Mouse (Mus musculus) myocyte (in vitro differentiated cells): ENCODE data around the gene Dusp14. TPM values are rescaled to one million over a fixed set of nuclear protein-coding genes. Genes with fewer than 3 reads are reported as not detected.

ENCODE experiments used
- H3K27me3 ChIP-seq: one replicate; pipeline ENCODE4 v1.6.1; 2011; ENCODE audit not compliant: control insufficient read depth, insufficient read depth, insufficient read length
- H3K36me3 ChIP-seq: one replicate; pipeline ENCODE4 v1.6.1; 2011; ENCODE audit not compliant: control insufficient read depth, insufficient read depth
- H3K4me2 ChIP-seq: one replicate; pipeline ENCODE4 v1.6.1; 2011; ENCODE audit warnings: low read depth, control low read depth
- H3K4me3 ChIP-seq: one replicate; pipeline ENCODE4 v1.5.1; 2011; ENCODE audit warnings: mild to moderate bottlenecking, control low read depth, moderate library complexity
- H3K79me2 ChIP-seq: one replicate; pipeline ENCODE4 v1.6.1; 2011; ENCODE audit not compliant: control insufficient read depth, insufficient read depth
- H3ac ChIP-seq: one replicate; pipeline ENCODE4 v1.6.1; 2011; ENCODE audit not compliant: control insufficient read depth, insufficient read length
- CEBPB ChIP-seq: IDR thresholded peaks from 2 replicates; pipeline ENCODE4 v1.6.1; 2011; ENCODE audit warnings: mild to moderate bottlenecking, moderate library complexity; ENCODE audit not compliant: poor library complexity, insufficient read depth, severe bottlenecking
- E2F4 ChIP-seq: IDR thresholded peaks from one replicate; pipeline ENCODE4 v1.6.1; 2011; ENCODE audit warnings: mild to moderate bottlenecking, control low read depth, moderate library complexity; ENCODE audit not compliant: insufficient read depth
- MAX ChIP-seq: IDR thresholded peaks from one replicate; pipeline ENCODE4 v1.6.1; 2011; ENCODE audit warnings: low read depth, mild to moderate bottlenecking, control low read depth
- MYOD1 ChIP-seq, 3 experiments: IDR thresholded peaks; one replicate each; pipeline ENCODE4 v1.6.1; 2011; ENCODE audit warnings: control low read depth in 2 of 3, low read depth in 2 of 3, mild to moderate bottlenecking in 2 of 3, moderate library complexity in 1 of 3; ENCODE audit not compliant: insufficient read length in 2 of 3, control insufficient read depth in 1 of 3
- MYOG ChIP-seq, 3 experiments: IDR thresholded peaks; one replicate each; pipeline ENCODE4 v1.6.1; 2011; ENCODE audit warnings: control low read depth in 2 of 3, low read depth in 2 of 3, mild to moderate bottlenecking in 2 of 3; ENCODE audit not compliant: insufficient read length in 2 of 3, control insufficient read depth in 1 of 3, insufficient read depth in 1 of 3
- POLR2A ChIP-seq: IDR thresholded peaks from one replicate; pipeline ENCODE4 v1.6.1; 2011; ENCODE audit warnings: low read depth, mild to moderate bottlenecking, control low read depth, moderate library complexity; ENCODE audit not compliant: insufficient read length
- POLR2AphosphoS2 ChIP-seq: IDR thresholded peaks from one replicate; pipeline ENCODE4 v1.6.1; 2011; ENCODE audit warnings: low read depth, control low read depth; ENCODE audit not compliant: insufficient read length
- REST ChIP-seq: IDR thresholded peaks from one replicate; pipeline ENCODE4 v1.6.1; 2011; ENCODE audit warnings: mild to moderate bottlenecking, control low read depth, moderate library complexity; ENCODE audit not compliant: insufficient read depth, insufficient read length
- SRF ChIP-seq: IDR thresholded peaks from one replicate; pipeline ENCODE4 v1.6.1; 2011; ENCODE audit warnings: low read depth; ENCODE audit not compliant: control insufficient read depth, insufficient read length
- TCF12 ChIP-seq: IDR thresholded peaks from one replicate; pipeline ENCODE4 v1.6.1; 2011; ENCODE audit warnings: mild to moderate bottlenecking, control low read depth; ENCODE audit not compliant: poor library complexity, insufficient read depth, severe bottlenecking
- TCF3 ChIP-seq: IDR thresholded peaks from one replicate; pipeline ENCODE4 v1.6.1; 2011; ENCODE audit warnings: low read depth, control low read depth; ENCODE audit not compliant: insufficient read length
- USF1 ChIP-seq: IDR thresholded peaks from one replicate; pipeline ENCODE4 v1.6.1; 2011; ENCODE audit warnings: low read depth, mild to moderate bottlenecking, control low read depth, moderate library complexity
- polyA plus RNA-seq: library from polyadenylated mRNA; unstranded; fragments of >200 nt; fragmentation: generic; extraction: Trizol; gene quantifications from one replicate; pipeline ENCODE4 v1.2.1, GENCODE M21; 2012; ENCODE audit warnings: missing spikeins

Gene Dusp14
- polyA plus RNA-seq, 1 experiment: 61.1 TPM

DNA sequence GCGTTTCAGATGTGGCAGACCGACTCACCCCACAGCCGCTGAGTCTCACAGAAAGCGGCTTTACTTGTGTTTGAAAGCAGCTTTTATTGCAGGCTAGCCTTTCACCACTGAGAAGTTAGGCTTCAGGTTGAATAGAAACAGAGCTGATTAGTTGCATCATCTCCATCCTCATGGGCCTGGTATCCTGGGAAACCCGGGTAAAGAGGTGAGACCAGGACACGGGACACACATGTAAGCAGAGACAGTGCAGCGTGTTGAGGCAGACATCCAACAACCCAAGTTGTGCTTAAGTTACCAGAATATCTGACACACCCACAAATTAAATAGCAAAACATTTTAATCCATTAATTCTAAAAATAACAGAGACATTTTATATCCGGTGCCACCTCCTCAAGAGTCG, 9.5 kb upstream of the Dusp14 start:
- H3K27me3 ChIP-seq: no peaks in the 10 kb centered on the region
- H3K4me3 ChIP-seq: no peak overlapping the region
- H3K36me3 ChIP-seq: peaks cover 8% of the 10 kb centered on the region
- H3K4me2 ChIP-seq: peak overlapping the region; percentile 48
- peak; percentile 72 for TF ChIP-seq CEBPB
- no peak for TF ChIP-seq USF1
- no peaks in the 10 kb centered on the region for H3K79me2 ChIP-seq
- H3ac ChIP-seq: no peak overlapping the region

DNA sequence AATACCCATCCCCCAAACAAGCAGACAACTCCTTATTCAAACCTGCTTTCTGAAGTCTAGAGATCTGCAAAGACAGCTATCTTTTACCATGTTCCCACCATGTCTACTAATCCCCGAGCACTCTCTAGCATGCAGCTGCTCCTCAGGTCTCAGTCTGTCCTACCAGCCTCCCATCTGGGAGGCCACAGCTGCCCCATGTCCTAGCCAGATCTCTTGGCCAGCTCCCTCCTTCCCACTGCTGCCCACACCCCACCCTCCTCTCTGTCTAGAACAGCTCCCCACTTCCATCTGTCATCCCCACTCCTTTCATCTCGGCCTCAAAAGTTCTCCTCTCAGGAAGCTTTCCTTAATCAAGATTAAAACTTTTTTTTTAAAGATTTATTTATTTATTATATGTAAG, 7.9 kb upstream of the Dusp14 start:
- no peak overlapping the region for H3K4me3 ChIP-seq
- H3ac ChIP-seq: no peak overlapping the region
- H3K36me3 ChIP-seq: peaks cover under 1% of the 10 kb centered on the region
- TF ChIP-seq POLR2AphosphoS2: no peak
- no peak for TF ChIP-seq POLR2A
- TF ChIP-seq CEBPB: no peak
- TF ChIP-seq MYOD1 (IDR thresholded peaks at IDR 0.05; ENCODE audit: control insufficient read depth in 1 of 3, insufficient read length in 2 of 3, low read depth in 2 of 3): peak; percentile 77 to 96 (median 93)
- TF ChIP-seq MYOG (IDR thresholded peaks at IDR 0.05; ENCODE audit: control insufficient read depth in 1 of 3, insufficient read depth in 1 of 3, insufficient read length in 2 of 3, low read depth in 2 of 3): peak; percentile 82 to 94 (median 83)
- peak; percentile 58 for TF ChIP-seq TCF3
- peak; percentile 82 for TF ChIP-seq TCF12
- no peak for TF ChIP-seq MAX
- TF ChIP-seq E2F4: no peak
- TF ChIP-seq SRF: no peak
- TF ChIP-seq USF1: no peak
- no peak for TF ChIP-seq REST
- no peaks in the 10 kb centered on the region for H3K79me2 ChIP-seq
- H3K4me2 ChIP-seq: peak overlapping the region; percentile 25
- no peaks in the 10 kb centered on the region for H3K27me3 ChIP-seq

DNA sequence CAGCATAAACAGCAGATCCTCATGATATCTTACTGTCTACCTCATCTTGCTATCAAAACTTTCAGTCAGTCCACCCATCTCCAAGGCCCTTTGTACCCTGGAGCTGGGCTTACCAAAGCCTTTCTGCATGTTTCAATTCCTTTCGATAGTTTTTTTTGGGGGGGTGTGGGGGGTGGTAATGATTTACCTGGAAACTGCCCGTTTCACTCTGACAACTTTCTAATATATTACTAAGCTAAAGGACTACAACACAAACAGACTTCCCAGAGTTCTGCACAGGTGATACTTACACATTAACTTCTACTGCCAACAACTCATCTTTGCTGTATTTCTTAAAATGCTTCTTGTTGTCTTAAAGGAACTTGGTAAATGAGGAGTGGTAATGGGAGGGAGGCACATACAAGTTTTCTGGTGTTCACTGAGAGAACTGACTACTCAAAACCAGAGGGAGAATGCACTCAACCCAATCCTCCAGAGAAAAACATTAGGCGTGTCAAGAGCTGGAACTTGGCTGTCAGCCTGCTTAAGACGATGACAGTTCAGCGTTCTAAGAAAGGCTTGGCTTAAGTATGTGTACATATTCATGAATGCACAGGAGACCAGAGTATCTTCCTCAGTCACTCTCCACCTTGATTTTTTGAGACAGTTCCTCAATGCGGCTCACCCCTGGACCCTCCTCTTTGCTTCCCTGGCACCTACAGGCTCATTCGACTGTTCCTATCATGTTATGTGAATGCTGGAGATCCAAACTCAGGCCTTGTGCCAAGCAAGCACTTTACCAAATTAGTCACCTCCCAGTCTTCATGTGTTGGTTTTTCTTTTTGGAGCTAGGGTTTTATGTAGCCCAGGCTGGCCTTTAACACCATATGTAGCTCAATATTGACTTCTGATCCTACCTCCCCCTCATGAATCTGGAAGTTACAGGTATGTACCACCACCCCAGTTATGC, 5.0 kb upstream of the Dusp14 start:
- Histone ChIP-seq H3K79me2 (no peaks in the 10 kb centered on the region), H3K27me3 (no peaks in the 10 kb centered on the region), H3K4me3 (no peak overlapping the region), H3K36me3 (no peaks in the 10 kb centered on the region), H3ac (no peak overlapping the region), H3K4me2 (peak overlapping the region; percentile 83)
- TF ChIP-seq CEBPB: no peak
- no peak for TF ChIP-seq USF1
- TF ChIP-seq MYOD1 (IDR thresholded peaks at IDR 0.05; ENCODE audit: control insufficient read depth in 1 of 3, insufficient read length in 2 of 3, low read depth in 2 of 3): no peak
- no peak for TF ChIP-seq POLR2A
- TF ChIP-seq MYOG (IDR thresholded peaks at IDR 0.05; ENCODE audit: control insufficient read depth in 1 of 3, insufficient read depth in 1 of 3, insufficient read length in 2 of 3, low read depth in 2 of 3): no peak
- no peak for TF ChIP-seq MAX
- no peak for TF ChIP-seq E2F4
- TF ChIP-seq SRF: no peak
- TF ChIP-seq TCF3: no peak
- no peak for TF ChIP-seq TCF12
- TF ChIP-seq POLR2AphosphoS2: no peak
- TF ChIP-seq REST: no peak

DNA sequence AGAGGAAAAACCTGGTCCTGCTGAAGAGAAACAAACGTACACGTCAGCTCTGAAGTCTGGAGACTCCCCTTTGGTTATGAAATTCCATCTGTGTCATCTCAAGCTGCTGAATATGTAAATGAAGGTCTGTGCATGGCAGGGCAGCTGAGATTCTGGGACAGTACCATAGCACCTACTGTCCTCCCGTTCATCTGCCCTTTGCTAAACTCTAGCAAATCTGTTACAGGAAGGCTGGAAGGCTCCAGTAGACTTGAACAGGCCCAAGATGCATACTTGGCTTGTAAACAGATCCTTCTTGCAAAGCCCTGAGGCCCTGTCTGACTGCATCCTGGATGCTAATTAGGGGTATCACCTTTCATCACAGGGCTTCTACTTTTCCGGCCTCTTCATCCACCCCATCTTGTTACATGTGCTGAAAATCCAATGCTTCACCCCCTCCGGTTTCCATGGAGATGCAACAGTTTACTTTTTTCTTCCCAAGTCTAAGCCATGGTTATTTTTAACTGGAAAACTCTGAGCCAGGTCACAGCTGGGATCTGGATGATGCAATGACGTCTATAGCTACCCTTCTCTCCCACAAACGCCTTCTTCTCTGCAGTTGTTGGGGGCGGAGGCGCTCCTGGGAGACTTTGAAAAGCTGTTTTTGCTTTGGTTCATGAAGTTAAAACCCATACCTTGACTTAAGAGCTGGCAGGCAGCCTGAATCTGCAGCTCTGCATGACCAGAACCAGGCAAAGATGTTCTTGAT, 4.0 kb upstream of the Dusp14 start:
- Histone ChIP-seq H3K36me3 (no peaks in the 10 kb centered on the region), H3K4me2 (peak overlapping the region; percentile 83), H3K79me2 (no peaks in the 10 kb centered on the region), H3K4me3 (no peak overlapping the region), H3ac (no peak overlapping the region), H3K27me3 (no peaks in the 10 kb centered on the region)
- TF ChIP-seq MYOD1 (IDR thresholded peaks at IDR 0.05; ENCODE audit: control insufficient read depth in 1 of 3, insufficient read length in 2 of 3, low read depth in 2 of 3) (peak; percentile 6 to 55 (median 17)), TCF3 (no peak), USF1 (no peak), CEBPB (peak; percentile 93), MYOG (IDR thresholded peaks at IDR 0.05; ENCODE audit: control insufficient read depth in 1 of 3, insufficient read depth in 1 of 3, insufficient read length in 2 of 3, low read depth in 2 of 3) (peak in 2 of 3 experiments; percentile 43 to 61), TCF12 (peak; percentile 53), REST (no peak)
